Mouse (Mus musculus) midbrain, embryonic 10.5 days (tissue): Measurements from ENCODE around the gene Fmo6. TPM values are rescaled to one million over a fixed set of nuclear protein-coding genes. Genes with fewer than 3 reads are reported as not detected.

ENCODE experiments used
- DNase-seq: peaks from one replicate; pipeline ENCODE4 v3.0.0-alpha.2; 2017; ENCODE audit warnings: low spot score
- H3K27ac ChIP-seq: fragments of 300-500 bp; sonication (generic); replicated peaks from 2 replicates; pipeline ENCODE4 v1.5.1; 2016; ENCODE audit warnings: mild to moderate bottlenecking
- H3K27me3 ChIP-seq: fragments of 300-500 bp; sonication (generic); 2 replicates; pipeline ENCODE4 v1.6.1; 2016; ENCODE audit warnings: low read depth, mild to moderate bottlenecking; ENCODE audit not compliant: poor library complexity, severe bottlenecking
- H3K36me3 ChIP-seq: fragments of 300-500 bp; sonication (generic); 2 replicates; pipeline ENCODE4 v1.6.1; 2016; ENCODE audit warnings: mild to moderate bottlenecking, moderate library complexity
- H3K4me1 ChIP-seq: fragments of 300-500 bp; sonication (generic); 2 replicates; pipeline ENCODE4 v1.6.1; 2016
- H3K4me3 ChIP-seq: fragments of 300-500 bp; sonication (generic); 2 replicates; pipeline ENCODE4 v1.5.1; 2016; ENCODE audit warnings: mild to moderate bottlenecking, moderate library complexity
- H3K9me3 ChIP-seq: fragments of 300-500 bp; sonication (generic); replicated peaks from 2 replicates; pipeline ENCODE4 v1.6.1; 2016; ENCODE audit warnings: mild to moderate bottlenecking
- WGBS: fragments of 180-500 bp; shearing (Covaris S2); methylation state at CpG from one replicate; pipeline ENCODE4 v1.1.7; 2016; 5-methylcytosine and 5-hydroxymethylcytosine counted together
- polyA plus RNA-seq: library from polyadenylated mRNA; unstranded; fragments of >200 nt; fragmentation: Nextera tagmentation; extraction: Ambion mirVana; gene quantifications from 2 replicates; pipeline ENCODE4 v1.2.1, GENCODE M21; 2016

Gene Fmo6
- polyA plus RNA-seq, 1 experiment from 2014 or later: not detected

DNA sequence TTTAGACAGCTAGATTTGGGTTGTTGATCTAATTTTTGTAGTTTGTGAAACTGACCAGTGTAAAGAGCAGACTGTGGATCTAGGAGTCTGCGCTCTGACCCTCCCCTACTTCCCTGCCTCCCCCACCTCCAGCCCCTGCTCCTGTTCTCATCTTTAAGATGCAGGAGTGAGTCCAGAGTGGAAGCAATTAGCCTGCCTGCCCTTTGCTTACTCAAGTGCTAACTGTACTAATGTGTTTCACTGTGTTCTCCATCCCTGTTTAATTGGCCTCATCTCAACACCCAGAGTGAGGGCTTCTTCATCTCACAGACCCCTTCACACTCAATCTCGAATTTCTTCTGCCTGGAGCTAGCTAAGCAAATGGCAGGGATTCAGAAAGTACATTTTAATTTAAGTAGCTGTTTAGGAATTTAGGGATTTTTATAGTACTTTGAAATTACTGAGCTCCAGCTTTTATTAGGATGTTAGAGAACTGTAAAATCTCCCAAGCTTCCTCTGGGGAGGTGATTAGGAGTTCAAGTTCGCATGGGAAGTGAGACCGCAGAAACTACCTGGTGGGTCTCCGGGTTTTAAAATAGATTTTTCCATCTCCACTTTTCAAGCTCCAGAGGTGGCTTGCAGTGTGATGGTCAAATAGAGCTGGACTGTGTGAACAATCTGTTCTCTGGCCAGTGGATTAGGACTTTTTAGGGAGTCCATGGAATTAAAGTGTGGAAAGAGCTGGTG is 818 bp upstream of the Fmo6 start:
- Histone ChIP-seq H3K9me3 (no peaks in the 10 kb centered on the region), H3K27ac (no peak overlapping the region), H3K36me3 (no peaks in the 10 kb centered on the region), H3K27me3 (no peaks in the 10 kb centered on the region), H3K4me3 (no peak overlapping the region), H3K4me1 (no peaks in the 10 kb centered on the region)
- 82% methylated on average over 5 of the region's 5 CpGs for WGBS
- DNase-seq: no peak

DNA sequence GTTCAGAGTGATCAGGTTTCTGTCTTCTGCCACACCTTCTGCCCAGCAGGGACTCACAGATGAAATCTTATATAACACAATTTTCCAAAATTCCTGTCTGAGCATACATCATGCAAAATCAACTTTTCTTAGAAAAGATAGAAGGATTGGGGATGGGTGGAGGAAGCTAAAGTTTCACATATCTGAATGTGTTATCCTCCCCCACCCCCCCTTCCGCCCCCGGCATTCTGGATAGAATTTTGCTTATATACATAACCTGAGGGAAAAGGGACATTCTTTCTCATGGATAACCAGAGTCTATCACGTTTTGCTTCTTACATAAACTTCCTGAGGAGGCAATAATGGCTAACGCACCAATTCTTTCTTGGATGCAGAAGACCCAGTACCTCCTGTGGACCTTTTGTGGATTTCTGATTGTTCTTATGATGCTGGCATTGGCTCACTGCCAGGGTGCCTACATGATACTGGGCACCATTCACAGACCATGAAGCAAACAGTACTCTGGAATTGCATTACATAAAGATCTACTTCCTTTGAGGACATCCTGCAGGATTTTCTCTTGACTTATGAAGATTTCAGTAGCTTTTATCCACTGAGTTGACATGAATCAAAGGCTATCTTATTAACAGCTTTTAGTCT is 2.8 kb downstream of the Fmo6 start:
- no peaks in the 10 kb centered on the region for H3K9me3 ChIP-seq
- H3K4me3 ChIP-seq: no peak overlapping the region
- DNase-seq: no peak
- no peaks in the 10 kb centered on the region for H3K36me3 ChIP-seq
- no peak overlapping the region for H3K27ac ChIP-seq
- H3K4me1 ChIP-seq: no peaks in the 10 kb centered on the region
- 75% methylated on average over 4 of the region's 4 CpGs for WGBS
- no peaks in the 10 kb centered on the region for H3K27me3 ChIP-seq

- WGBS: 93% methylated on average over 4 of the region's 4 CpGs
- no peak overlapping the region for H3K27ac ChIP-seq
- H3K27me3 ChIP-seq: no peaks in the 10 kb centered on the region
- no peak for DNase-seq
- H3K4me3 ChIP-seq: no peak overlapping the region
- H3K9me3 ChIP-seq: no peaks in the 10 kb centered on the region
- no peaks in the 10 kb centered on the region for H3K4me1 ChIP-seq
- no peaks in the 10 kb centered on the region for H3K36me3 ChIP-seq
These were observed 4.9 kb downstream of the Fmo6 start for GRCm38 (mm10) chr1:162932386-162932785.

DNA sequence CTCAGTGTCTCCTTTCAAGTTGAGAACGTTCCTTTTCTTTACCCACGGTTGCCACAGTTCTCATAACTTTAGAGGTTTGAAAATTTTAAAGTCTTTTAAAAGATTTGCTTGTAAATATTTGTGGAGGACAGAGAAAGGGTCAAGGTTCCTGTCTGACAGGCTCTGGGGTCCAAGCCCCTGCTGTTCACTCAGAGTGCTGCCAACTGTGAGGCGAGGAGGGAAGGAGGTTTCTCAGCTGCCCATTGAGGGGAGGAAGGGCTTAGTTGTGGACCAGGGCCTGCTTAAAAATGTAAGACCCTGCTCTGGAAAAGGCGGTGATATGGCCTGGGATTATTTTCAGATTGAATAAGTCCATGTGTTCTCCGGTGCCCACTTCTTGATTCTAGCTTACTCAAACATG is 5.4 kb downstream of the Fmo6 start:
- no peak for DNase-seq
- Histone ChIP-seq H3K4me1 (no peaks in the 10 kb centered on the region), H3K4me3 (no peak overlapping the region), H3K27me3 (no peaks in the 10 kb centered on the region), H3K36me3 (no peaks in the 10 kb centered on the region), H3K27ac (no peak overlapping the region), H3K9me3 (no peaks in the 10 kb centered on the region)
- WGBS: 86% methylated on average over 5 of the region's 5 CpGs

DNA sequence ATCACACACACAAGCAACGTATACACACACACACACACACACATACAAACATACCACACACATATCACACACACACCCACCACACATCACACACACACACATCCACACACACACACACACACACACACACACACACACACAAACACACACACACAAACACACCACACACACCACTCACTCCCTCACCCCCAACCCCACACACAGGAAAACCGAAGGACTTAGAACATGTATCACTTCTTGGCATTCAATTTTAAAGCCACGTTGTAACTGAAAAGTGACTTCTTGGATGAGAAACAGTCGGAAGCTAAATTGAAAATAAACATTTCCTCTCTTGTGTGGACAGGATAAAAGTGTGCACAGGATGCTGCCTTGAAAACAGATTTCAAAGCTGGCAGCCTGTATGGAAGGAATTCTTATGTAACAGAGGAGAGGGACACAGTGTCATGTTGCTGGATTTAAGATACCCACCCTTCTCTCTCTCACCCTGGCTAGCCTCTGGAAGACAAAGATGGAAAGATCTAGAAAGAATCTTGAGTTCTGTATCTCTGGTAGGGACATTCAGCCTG is 5.9 kb downstream of the Fmo6 start:
- no peak overlapping the region for H3K27ac ChIP-seq
- no peaks in the 10 kb centered on the region for H3K4me1 ChIP-seq
- no peaks in the 10 kb centered on the region for H3K36me3 ChIP-seq
- no peaks in the 10 kb centered on the region for H3K27me3 ChIP-seq
- no peak for DNase-seq
- H3K9me3 ChIP-seq: no peaks in the 10 kb centered on the region
- 85% methylated on average over 4 of the region's 4 CpGs for WGBS
- no peak overlapping the region for H3K4me3 ChIP-seq

- H3K9me3 ChIP-seq: no peaks in the 10 kb centered on the region
- no peaks in the 10 kb centered on the region for H3K36me3 ChIP-seq
- 70% methylated on average over 2 of the region's 2 CpGs for WGBS
- no peaks in the 10 kb centered on the region for H3K27me3 ChIP-seq
- H3K27ac ChIP-seq: no peak overlapping the region
- H3K4me3 ChIP-seq: no peak overlapping the region
- H3K4me1 ChIP-seq: no peaks in the 10 kb centered on the region
- DNase-seq: no peak
These were observed 6.7 kb downstream of the Fmo6 start for GRCm38 (mm10) chr1:162930631-162931030.

DNA sequence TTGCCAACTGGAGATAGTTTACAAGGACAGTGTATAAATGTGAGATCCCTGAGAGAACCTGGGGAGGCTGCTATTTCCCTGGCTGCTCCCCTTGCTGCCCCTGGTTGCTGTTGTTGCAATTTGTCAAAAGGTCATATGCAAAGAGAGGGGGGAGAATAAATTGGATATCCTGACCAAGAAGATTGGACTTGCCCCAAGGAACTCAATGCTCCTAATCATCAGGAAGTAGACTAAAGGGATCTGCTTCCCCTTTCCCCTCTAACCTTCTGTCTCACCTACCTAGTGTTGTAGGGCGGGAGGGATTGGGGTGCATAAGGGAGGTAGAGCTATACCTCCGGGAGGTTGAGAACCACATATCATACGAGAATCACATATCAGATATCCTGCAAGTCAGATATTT is 8.2 kb downstream of the Fmo6 start:
- Histone ChIP-seq H3K27me3 (no peaks in the 10 kb centered on the region), H3K4me1 (no peaks in the 10 kb centered on the region), H3K4me3 (no peak overlapping the region), H3K9me3 (no peaks in the 10 kb centered on the region), H3K36me3 (no peaks in the 10 kb centered on the region), H3K27ac (no peak overlapping the region)
- DNase-seq: no peak
- 84% methylated on average over 3 of the region's 3 CpGs for WGBS

DNA sequence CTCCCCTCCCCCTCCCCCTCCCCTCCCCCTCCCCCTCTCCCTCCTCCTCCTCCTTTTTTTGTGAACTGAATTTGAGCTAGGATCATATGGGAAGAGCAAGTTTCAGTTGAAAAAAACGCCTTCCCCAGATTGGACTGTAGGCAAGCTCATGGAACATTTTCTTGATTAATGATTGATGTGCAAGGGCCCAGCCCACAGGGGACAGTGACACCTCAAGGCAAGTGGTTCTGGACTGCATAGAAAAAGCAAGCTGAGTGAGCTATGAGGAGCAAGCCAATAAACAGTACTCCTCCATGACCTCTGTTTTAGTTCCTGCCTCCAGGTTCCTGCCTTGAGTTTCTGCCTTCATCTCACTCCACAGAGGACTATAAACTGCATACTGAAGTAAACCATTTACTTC is 12.2 kb downstream of the Fmo6 start:
- no peaks in the 10 kb centered on the region for H3K4me1 ChIP-seq
- H3K27me3 ChIP-seq: no peaks in the 10 kb centered on the region
- no peak overlapping the region for H3K27ac ChIP-seq
- WGBS: 100% methylated on average over 1 of the region's 1 CpGs
- DNase-seq: no peak
- H3K4me3 ChIP-seq: no peak overlapping the region
- no peaks in the 10 kb centered on the region for H3K36me3 ChIP-seq
- no peaks in the 10 kb centered on the region for H3K9me3 ChIP-seq

DNA sequence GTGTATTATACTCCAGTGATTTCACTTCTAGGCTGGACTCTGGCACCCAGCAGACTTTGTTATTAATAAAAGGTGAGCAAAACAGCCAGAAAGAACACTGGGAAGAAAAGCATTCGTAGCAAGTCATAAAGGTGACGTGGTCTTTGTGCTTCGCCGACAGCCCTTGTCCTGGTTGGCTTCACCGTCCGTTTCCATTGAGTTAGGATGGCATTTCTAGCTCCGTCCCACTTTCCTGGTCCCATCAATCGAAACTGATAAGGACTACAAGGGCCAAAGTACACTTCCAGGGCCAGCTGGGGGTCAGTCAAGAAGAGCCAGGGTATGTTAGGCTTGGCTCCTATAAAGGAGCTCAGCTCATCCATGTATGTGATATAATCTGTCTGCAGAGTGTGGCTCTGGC is 20.7 kb downstream of the Fmo6 start:
- no peaks in the 10 kb centered on the region for H3K27me3 ChIP-seq
- peaks cover 6% of the 10 kb centered on the region; the same call in 1 of the 2 replicates for H3K4me1 ChIP-seq
- no peaks in the 10 kb centered on the region for H3K36me3 ChIP-seq
- no peaks in the 10 kb centered on the region for H3K9me3 ChIP-seq
- DNase-seq: no peak
- 80% methylated on average over 8 of the region's 8 CpGs for WGBS
- H3K27ac ChIP-seq: no peak overlapping the region
- no peak overlapping the region for H3K4me3 ChIP-seq

- Histone ChIP-seq H3K36me3 (no peaks in the 10 kb centered on the region), H3K4me3 (no peak overlapping the region), H3K27ac (no peak overlapping the region), H3K27me3 (no peaks in the 10 kb centered on the region), H3K9me3 (no peaks in the 10 kb centered on the region), H3K4me1 (peaks cover 6% of the 10 kb centered on the region; the same call in 1 of the 2 replicates)
- no peak for DNase-seq
- 88% methylated on average over 4 of the region's 4 CpGs for WGBS
These were observed 22.3 kb downstream of the Fmo6 start for GRCm38 (mm10) chr1:162914932-162915556.

GRCm38 (mm10) chr1:162912085-162912484 is 25.2 kb downstream of the Fmo6 start:
- peaks cover 6% of the 10 kb centered on the region; the same call in 1 of the 2 replicates for H3K4me1 ChIP-seq
- no peaks in the 10 kb centered on the region for H3K27me3 ChIP-seq
- no peaks in the 10 kb centered on the region for H3K9me3 ChIP-seq
- H3K36me3 ChIP-seq: no peaks in the 10 kb centered on the region
- H3K27ac ChIP-seq: no peak overlapping the region
- no peak overlapping the region for H3K4me3 ChIP-seq
- DNase-seq: no peak

- WGBS: 85% methylated on average over 4 of the region's 4 CpGs
- no peak for DNase-seq
These were observed 35.4 kb downstream of the Fmo6 start for GRCm38 (mm10) chr1:162901879-162902278.

More at GRCm38 (mm10) chr1:162901879-162902278, 35.4 kb downstream of the Fmo6 start:
- Histone ChIP-seq H3K27ac (no peak overlapping the region), H3K9me3 (no peaks in the 10 kb centered on the region), H3K36me3 (no peaks in the 10 kb centered on the region), H3K27me3 (no peaks in the 10 kb centered on the region), H3K4me1 (no peaks in the 10 kb centered on the region), H3K4me3 (no peak overlapping the region)
